Mouse (Mus musculus) frontal cortex, postnatal 25 days (tissue): ENCODE measurements around the gene Padi2.
A peak's percentile ranks its signal among the peaks of the same experiment; 100 is the strongest.

ENCODE experiments used
- DNase-seq, 2 experiments: peaks; one replicate each; pipeline ENCODE4 v3.0.0; 2022; ENCODE audit warnings: low spot score in 2 of 2

Padi2 gene

GRCm38 (mm10) chr4:140959128-140959679, 53.1 kb downstream of the Padi2 start:
- DNase-seq, result no peak

GRCm38 (mm10) chr4:140959715-140960479, 53.8 kb downstream of the Padi2 start:
- DNase-seq, result no peak

- peak; percentile 88 to 92 for DNase-seq
Observed at GRCm38 (mm10) chr4:140960781-140961466, 54.8 kb downstream of the Padi2 start, which contains the start of gene Sdhb. TSS of gene Sdhb (plus strand) at chr4:140961203.

GRCm38 (mm10) chr4:140961467-140962206, 55.5 kb downstream of the Padi2 start:
- no peak for DNase-seq

GRCm38 (mm10) chr4:140962207-140962909, 56.2 kb downstream of the Padi2 start:
- DNase-seq, result no peak

- no peak for DNase-seq
Observed at GRCm38 (mm10) chr4:140962950-140963349, 56.8 kb downstream of the Padi2 start.

- DNase-seq, result no peak
Observed at GRCm38 (mm10) chr4:140963941-140964597, 57.9 kb downstream of the Padi2 start.

GRCm38 (mm10) chr4:140964620-140965019, 58.5 kb downstream of the Padi2 start:
- DNase-seq, result peak; percentile 64 to 69

- no peak for DNase-seq
Observed at GRCm38 (mm10) chr4:140967386-140968159, 61.4 kb downstream of the Padi2 start.

- no peak for DNase-seq
Observed at GRCm38 (mm10) chr4:140971691-140972090, 65.5 kb downstream of the Padi2 start.

- no peak for DNase-seq
Observed at GRCm38 (mm10) chr4:140974408-140974807, 68.3 kb downstream of the Padi2 start.

GRCm38 (mm10) chr4:140975356-140975755, 69.2 kb downstream of the Padi2 start:
- DNase-seq, result no peak

GRCm38 (mm10) chr4:140977278-140977677, 71.1 kb downstream of the Padi2 start:
- no peak for DNase-seq

GRCm38 (mm10) chr4:140977886-140978692, 71.9 kb downstream of the Padi2 start:
- no peak for DNase-seq

GRCm38 (mm10) chr4:140981605-140982004, 75.5 kb downstream of the Padi2 start:
- DNase-seq, result no peak

GRCm38 (mm10) chr4:140982808-140983207, 76.7 kb downstream of the Padi2 start:
- DNase-seq, result no peak

GRCm38 (mm10) chr4:140983442-140983841, 77.3 kb downstream of the Padi2 start:
- no peak for DNase-seq

GRCm38 (mm10) chr4:140984544-140984943, 78.4 kb downstream of the Padi2 start:
- no peak for DNase-seq

GRCm38 (mm10) chr4:140986024-140986710, 80.0 kb downstream of the Padi2 start:
- DNase-seq, result no peak
